ENCODE assay signal across 12 mouse cellular contexts in the genomic region with DNA sequence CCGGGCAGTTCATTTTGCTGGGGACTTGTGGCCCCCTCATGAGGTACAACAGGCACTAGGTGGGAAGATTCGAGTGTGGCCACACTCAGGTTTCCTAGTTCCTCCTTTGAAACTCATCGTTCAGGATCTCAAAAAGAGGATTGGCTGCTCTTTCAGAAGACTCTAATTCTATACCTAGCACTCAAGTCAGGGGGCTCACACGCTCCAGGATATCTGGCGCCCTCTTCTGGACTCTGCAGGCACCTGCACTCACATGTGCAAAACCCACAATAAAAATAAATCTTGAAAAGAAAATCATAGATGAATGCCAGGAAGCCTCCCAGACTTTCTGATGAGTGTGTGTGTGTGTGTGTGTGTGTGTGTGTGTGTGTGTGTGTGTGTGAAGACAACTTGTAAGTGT. TPM values are rescaled to one million over a fixed set of nuclear protein-coding genes. Genes with fewer than 3 reads are reported as not detected.
DNase-seq lines count a peak whose midpoint lies in the region; ATAC-seq and TF ChIP-seq lines count a peak whose summit lies in the region.
"Had no signal": no experiment of that assay in that cellular context is flagged by ENCODE, and none has a peak within 500 bp of the region (broad histone marks: within the 10 kb centered on the region; RNA-seq: fewer than 3 reads in every experiment).

No protein-coding gene starts in this region.

- no peaks in the 10 kb centered on the region for H3K9me3 ChIP-seq in intestine, postnatal 0 days (ENCODE audit: control insufficient read depth)
- no peaks in the 10 kb centered on the region for H3K9me3 ChIP-seq in intestine, embryonic 15.5 days
- H3K9me3 ChIP-seq: stomach, embryonic 15.5 days had no signal

- TF ChIP-seq CTCF in intestine, postnatal 0 days (IDR thresholded peaks at IDR 0.05; ENCODE audit: low read depth) = peak; percentile 68
- no peak for TF ChIP-seq CTCF in thymus, adult 2 months (IDR thresholded peaks at IDR 0.05; ENCODE audit: borderline replicate concordance, control insufficient read depth, extremely low read depth, insufficient read depth, low read length, poor library complexity)
- TF ChIP-seq CTCF in cortical plate, adult 2 months (IDR thresholded peaks at IDR 0.05; ENCODE audit: extremely low read depth, insufficient read depth, low read length) = 0 out of 2 replicates have a peak, but pooled peaks have one; percentile 9

- no peak for ATAC-seq in intestine, postnatal 0 days
- ATAC-seq in intestine, embryonic 15.5 days = no peak
- ATAC-seq: forebrain, embryonic 14.5 days had no signal

- peak; percentile 32 for DNase-seq in thymus, postnatal 4 days
- no peak for DNase-seq in thymus, adult 2 months
- no peak for DNase-seq in yolk sac, embryonic 10.5 days (ENCODE audit: low spot score)
- no peak for DNase-seq in ovary, postnatal 10 days (ENCODE audit: low spot score)
- DNase-seq: cerebellum, adult 18-20 months; kidney, postnatal 14 days had no signal

- no peak overlapping the region for H3K9ac ChIP-seq in intestine, postnatal 0 days (ENCODE audit: low read depth, low read length)
- H3K9ac ChIP-seq in intestine, embryonic 15.5 days = no peak overlapping the region
- H3K9ac ChIP-seq: heart, embryonic 12.5 days; stomach, embryonic 15.5 days had no signal

- no peaks in the 10 kb centered on the region for H3K27me3 ChIP-seq in intestine, postnatal 0 days (replicated peaks; ENCODE audit: control insufficient read depth, insufficient read depth, low read length)
- H3K27me3 ChIP-seq in intestine, embryonic 15.5 days (replicated peaks) = no peaks in the 10 kb centered on the region
- peaks cover 16% of the 10 kb centered on the region; the same call in 1 of the 2 replicates for H3K27me3 ChIP-seq in thymus, adult 2 months (ENCODE audit: control insufficient read depth, insufficient read depth, low read length)
- H3K27me3 ChIP-seq: stomach, embryonic 15.5 days had no signal

- WGBS in intestine, postnatal 0 days = 72% methylated on average over 5 of the region's 5 CpGs
- WGBS in intestine, embryonic 15.5 days = 75% methylated on average over 5 of the region's 5 CpGs
- WGBS in thymus, adult 2 months = 62% methylated on average over 5 of the region's 5 CpGs

- no peak overlapping the region for H3K4me2 ChIP-seq in intestine, postnatal 0 days (replicated peaks; ENCODE audit: low read depth)
- H3K4me2 ChIP-seq in intestine, embryonic 15.5 days (replicated peaks) = no peak overlapping the region

- no peak overlapping the region for H3K27ac ChIP-seq in intestine, postnatal 0 days (ENCODE audit: low read depth, low read length)
- no peak overlapping the region for H3K27ac ChIP-seq in intestine, embryonic 15.5 days
- H3K27ac ChIP-seq in thymus, adult 2 months (ENCODE audit: control insufficient read depth, insufficient read depth, low read length) = no peak overlapping the region
- no peak overlapping the region for H3K27ac ChIP-seq in cortical plate, adult 2 months (ENCODE audit: insufficient read depth, low read length)

- no peaks in the 10 kb centered on the region for H3K36me3 ChIP-seq in intestine, postnatal 0 days (ENCODE audit: control insufficient read depth, insufficient read depth)
- no peaks in the 10 kb centered on the region for H3K36me3 ChIP-seq in intestine, embryonic 15.5 days
- no peaks in the 10 kb centered on the region for H3K36me3 ChIP-seq in thymus, adult 2 months (ENCODE audit: control insufficient read depth, insufficient read depth, low read length)
- H3K36me3 ChIP-seq: heart, embryonic 12.5 days; stomach, embryonic 15.5 days had no signal

- H3K4me3 ChIP-seq in intestine, postnatal 0 days (ENCODE audit: low read depth, low read length) = no peak overlapping the region
- no peak overlapping the region for H3K4me3 ChIP-seq in intestine, embryonic 15.5 days (replicated peaks)
- H3K4me3 ChIP-seq in thymus, adult 2 months (ENCODE audit: control insufficient read depth, insufficient read depth, low read length) = no peak overlapping the region
- H3K4me3 ChIP-seq in cortical plate, adult 2 months (ENCODE audit: insufficient read depth, low read length) = no peak overlapping the region
- H3K4me3 ChIP-seq: heart, embryonic 12.5 days; stomach, embryonic 15.5 days had no signal

- H3K4me1 ChIP-seq in intestine, postnatal 0 days (replicated peaks; ENCODE audit: control insufficient read depth, insufficient read depth, low read length) = no peaks in the 10 kb centered on the region; the same call in 1 of the 2 replicates
- H3K4me1 ChIP-seq in intestine, embryonic 15.5 days (replicated peaks) = 0 out of 2 replicates have a peak, but pooled peaks cover 10% of the 10 kb centered on the region
- peaks cover 17% of the 10 kb centered on the region for H3K4me1 ChIP-seq in thymus, adult 2 months (replicated peaks; ENCODE audit: control insufficient read depth, insufficient read depth, low read length)
- H3K4me1 ChIP-seq in cortical plate, adult 2 months (ENCODE audit: control insufficient read depth, insufficient read depth, low read length) = no peaks in the 10 kb centered on the region; the same call in 1 of the 2 replicates
- H3K4me1 ChIP-seq: heart, embryonic 12.5 days had no signal

- TF ChIP-seq POLR2A in thymus, adult 2 months (IDR thresholded peaks at IDR 0.05; ENCODE audit: control insufficient read depth, extremely low read depth, insufficient read depth, low read length, poor library complexity) = no peak
- no peak for TF ChIP-seq POLR2A in cortical plate, adult 2 months (IDR thresholded peaks at IDR 0.05; ENCODE audit: extremely low read depth, insufficient read depth, low read length)

RNA-seq across cellular contexts. Expression of a gene that starts 1.1 kb away (rescaled TPM):
- polyA plus RNA-seq in intestine, postnatal 0 days (2015; fragmentation: Nextera tagmentation; extraction: Ambion mirVana) = 31.1 and 33.0 TPM in 2 replicates
- polyA plus RNA-seq in intestine, embryonic 15.5 days (2015; fragmentation: Nextera tagmentation; extraction: Ambion mirVana) = 74.8 and 76.0 TPM in 2 replicates
- 107 and 108 TPM in 2 replicates for polyA plus RNA-seq in thymus, adult 2 months (2012; rRNA removed)
- 42.8 and 44.8 TPM in 2 replicates for polyA plus RNA-seq in cortical plate, adult 2 months (2012; rRNA removed)
